Mouse (Mus musculus) CH12.LX (cell line): ENCODE data around the gene Aarsd1. TPM values are rescaled to one million over a fixed set of nuclear protein-coding genes. Genes with fewer than 3 reads are reported as not detected.
A peak's percentile ranks its signal among the peaks of the same experiment; 100 is the strongest.

Source experiments
- DNase-seq: peaks from one replicate; pipeline ENCODE4 v3.0.0-alpha.2; 2013; ENCODE audit errors: extremely low read depth
- H3K27ac ChIP-seq: 2 replicates; pipeline ENCODE4 v1.5.1; 2012; ENCODE audit warnings: low read depth, mild to moderate bottlenecking, control low read depth, moderate library complexity; ENCODE audit not compliant: insufficient read depth
- H3K27me3 ChIP-seq: replicated peaks from 2 replicates; pipeline ENCODE3; 2012; ENCODE audit warnings: inconsistent platforms
- H3K36me3 ChIP-seq, 2 experiments: replicated peaks in 1 of 2; 2 replicates each; pipeline versions ENCODE3 to v1.6.1; 2012; ENCODE audit warnings: inconsistent platforms in 1 of 2, low read length in 1 of 2, mild to moderate bottlenecking in 1 of 2, mixed read lengths in 1 of 2, moderate library complexity in 1 of 2; ENCODE audit not compliant: control insufficient read depth in 1 of 2, insufficient read depth in 1 of 2
- H3K4me1 ChIP-seq, 2 experiments: 2 replicates each; pipeline ENCODE4 v1.6.1; 2012; ENCODE audit warnings: inconsistent platforms in 1 of 2, moderate library complexity in 1 of 2; ENCODE audit not compliant: insufficient read depth in 2 of 2, control insufficient read depth in 1 of 2
- H3K4me2 ChIP-seq: 2 replicates; pipeline ENCODE4 v1.6.1; 2012; ENCODE audit warnings: low read depth, mild to moderate bottlenecking, control low read depth; ENCODE audit not compliant: poor library complexity, insufficient read depth, severe bottlenecking
- H3K4me3 ChIP-seq, 3 experiments: fragments of 150-350 bp in 1 of 3; sonication (generic) in 1 of 3; replicated peaks in 1 of 3; 2 replicates each; pipeline versions ENCODE3 to v1.5.1; 2011 to 2012; ENCODE audit warnings: low read depth in 2 of 3, low read length in 2 of 3, mild to moderate bottlenecking in 2 of 3, moderate library complexity in 2 of 3, control low read depth in 1 of 3, improper control_type of control experiment in 1 of 3, inconsistent platforms in 1 of 3, mixed read lengths in 1 of 3; ENCODE audit not compliant: poor library complexity in 1 of 3
- H3K79me2 ChIP-seq: replicated peaks from 2 replicates; pipeline ENCODE4 v1.6.1; 2012; ENCODE audit warnings: mild to moderate bottlenecking, moderate library complexity; ENCODE audit not compliant: control insufficient read depth, poor library complexity, insufficient read depth, severe bottlenecking; ENCODE audit errors: extremely low read depth
- H3K9ac ChIP-seq: 2 replicates; pipeline ENCODE4 v1.6.1; 2012; ENCODE audit warnings: low read depth, mild to moderate bottlenecking, control low read depth, moderate library complexity; ENCODE audit not compliant: insufficient read depth
- H3K9me3 ChIP-seq: replicated peaks from 2 replicates; pipeline ENCODE3; 2012; ENCODE audit warnings: low read length, inconsistent platforms, mixed read lengths
- CHD2 ChIP-seq: IDR thresholded peaks from 2 replicates; pipeline ENCODE4 v1.6.1; 2011; ENCODE audit warnings: low read length, improper control_type of control experiment
- CTCF ChIP-seq, 2 experiments: IDR thresholded peaks in 1 of 2; conservative IDR thresholded peaks in 1 of 2; 2 replicates each; pipeline ENCODE4 v1.5.1; 2011 to 2012; ENCODE audit warnings: low read depth in 2 of 2, low read length in 2 of 2, improper control_type of control experiment in 1 of 2, inconsistent platforms in 1 of 2, mild to moderate bottlenecking in 1 of 2, moderate library complexity in 1 of 2
- ELF1 ChIP-seq: IDR thresholded peaks from 2 replicates; pipeline ENCODE4 v1.6.1; 2014; ENCODE audit warnings: low read depth, mild to moderate bottlenecking, inconsistent platforms, low read length, improper control_type of control experiment
- ETS1 ChIP-seq: conservative IDR thresholded peaks from 2 replicates; pipeline ENCODE4 v1.6.1; 2012; ENCODE audit warnings: low read depth, mild to moderate bottlenecking, inconsistent platforms, low read length, improper control_type of control experiment, moderate library complexity
- HCFC1 ChIP-seq: IDR thresholded peaks from 2 replicates; pipeline ENCODE4 v1.6.1; 2012; ENCODE audit warnings: low read depth, mild to moderate bottlenecking, inconsistent platforms, low read length, improper control_type of control experiment
- JUN ChIP-seq: IDR thresholded peaks from 2 replicates; pipeline ENCODE4 v1.6.1; 2011; ENCODE audit warnings: low read depth, mild to moderate bottlenecking, low read length, improper control_type of control experiment, moderate library complexity; ENCODE audit not compliant: insufficient read depth
- MAX ChIP-seq: IDR thresholded peaks from 2 replicates; pipeline ENCODE4 v1.6.1; 2011; ENCODE audit warnings: low read length, improper control_type of control experiment
- MAZ ChIP-seq: IDR thresholded peaks from 2 replicates; pipeline ENCODE4 v1.6.1; 2012; ENCODE audit warnings: low read depth, mild to moderate bottlenecking, inconsistent platforms, low read length, improper control_type of control experiment, moderate library complexity
- MEF2A ChIP-seq: IDR thresholded peaks from 2 replicates; pipeline ENCODE4 v1.6.1; 2014; ENCODE audit warnings: low read depth, mild to moderate bottlenecking, inconsistent platforms, low read length, improper control_type of control experiment, borderline replicate concordance
- MYC ChIP-seq: IDR thresholded peaks from 2 replicates; pipeline ENCODE4 v1.6.1; 2011; ENCODE audit warnings: low read depth, mild to moderate bottlenecking, improper control_type of control experiment, low read length
- POLR2AphosphoS2 ChIP-seq: IDR thresholded peaks from 2 replicates; pipeline ENCODE4 v1.6.1; 2011; ENCODE audit warnings: low read depth, low read length, improper control_type of control experiment
- RAD21 ChIP-seq: IDR thresholded peaks from 2 replicates; pipeline ENCODE4 v1.6.1; 2011; ENCODE audit warnings: low read depth, mild to moderate bottlenecking, low read length, improper control_type of control experiment, moderate library complexity
- SIN3A ChIP-seq: IDR thresholded peaks from 2 replicates; pipeline ENCODE4 v1.6.1; 2012; ENCODE audit warnings: low read length, improper control_type of control experiment, inconsistent platforms
- SMC3 ChIP-seq: IDR thresholded peaks from 2 replicates; pipeline ENCODE4 v1.6.1; 2011; ENCODE audit warnings: low read depth, low read length, improper control_type of control experiment
- TCF12 ChIP-seq: IDR thresholded peaks from 2 replicates; pipeline ENCODE4 v1.6.1; 2014; ENCODE audit warnings: low read depth, mild to moderate bottlenecking, inconsistent platforms, low read length, improper control_type of control experiment
- dilution Hi-C: fragments of 300-500 bp; cut with MboI; formaldehyde crosslinking; loops from 2 replicates; pipeline ENCODE4 v1.14.3; 2020; ENCODE audit warnings: low sequenced_read_pairs; ENCODE audit not compliant: extremely low pct_unique_long_range_greater_than_20kb, extremely low pct_ligation_motif_present
- in situ Hi-C: fragments of 300-500 bp; cut with MboI; formaldehyde crosslinking; loops from 3 replicates; pipeline ENCODE4 v1.14.3; 2019; ENCODE audit warnings: low sequenced_read_pairs, low pct_ligation_motif_present, low pct_unique_long_range_greater_than_20kb, mixed read lengths
- polyA plus RNA-seq: library from polyadenylated mRNA; unstranded; fragments of >175 nt; gene quantifications from 2 replicates; pipeline ENCODE4 v1.2.1, GENCODE M21; 2012; ENCODE audit warnings: low read depth; ENCODE audit not compliant: insufficient read length
- total RNA-seq, 2 experiments: library from RNA; depleted of rRNA; stranded (reverse); fragments of 300-350 nt in 1 of 2; fragments of >200 nt in 1 of 2; gene quantifications; 2 replicates each; pipeline ENCODE4 v1.2.3; 2012 to 2014

Gene Aarsd1
- total and polyA plus RNA-seq, 3 experiments: 81.5 to 133 (median 84.5) TPM

DNA sequence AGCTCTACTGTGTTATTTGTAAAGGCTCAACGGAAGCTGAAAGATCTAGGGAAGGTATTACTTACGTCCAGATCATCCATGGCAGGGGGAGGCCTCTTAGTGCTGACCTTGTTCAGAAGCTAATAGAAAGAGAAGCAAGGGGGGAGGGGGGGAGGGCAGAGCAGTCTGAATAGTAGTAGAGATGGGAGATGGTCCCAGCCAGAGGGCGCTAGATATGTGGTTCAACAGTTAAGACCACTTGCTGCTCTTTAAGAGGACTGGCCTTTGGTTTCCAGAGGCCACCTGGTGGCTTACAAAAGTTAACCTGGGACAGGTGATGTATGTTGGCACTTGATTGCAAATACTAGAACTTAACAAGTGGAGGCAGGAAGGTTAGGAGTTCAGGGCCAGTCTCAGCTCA, 2.2 kb upstream of the Aarsd1 start:
- in situ Hi-C loops: no loop called here
- Histone ChIP-seq H3K27me3 (no peaks in the 10 kb centered on the region), H3K79me2 (peaks cover 12% of the 10 kb centered on the region), H3K4me1 (peaks cover 7 to 39% of the 10 kb centered on the region in 2 experiments), H3K9ac (no peak overlapping the region), H3K4me3 (no peak overlapping the region), H3K27ac (no peak overlapping the region), H3K36me3 (peaks cover 0 to 4% of the 10 kb centered on the region in 2 experiments), H3K9me3 (no peaks in the 10 kb centered on the region), H3K4me2 (no peak overlapping the region)
- dilution Hi-C loops: no loop called here
- TF ChIP-seq POLR2AphosphoS2 (no peak), MAX (no peak), MAZ (peak; percentile 55; the same call in 1 of the 2 replicates), MYC (0 out of 2 replicates have a peak, but pooled peaks have one; percentile 31), SMC3 (peak; percentile 59), HCFC1 (peak; percentile 34; the same call in 1 of the 2 replicates), ETS1 (no peak; the same call in 1 of the 2 replicates), SIN3A (peak; percentile 19; the same call in 1 of the 2 replicates), RAD21 (peak; percentile 27), MEF2A (0 out of 2 replicates have a peak, but pooled peaks have one; percentile 35), TCF12 (no peak), CHD2 (0 out of 2 replicates have a peak, but pooled peaks have one; percentile 21), CTCF (conservative IDR thresholded peaks at IDR 0.05 in 1 of 2, IDR thresholded peaks at IDR 0.05 in 1 of 2; ENCODE audit: low read depth in 2 of 2, low read length in 2 of 2) (peak in 1 of 2 experiments; percentile 80; a peak in 2 of 4 replicates), ELF1 (peak; percentile 42; the same call in 1 of the 2 replicates)
- peak; percentile 59 for DNase-seq

DNA sequence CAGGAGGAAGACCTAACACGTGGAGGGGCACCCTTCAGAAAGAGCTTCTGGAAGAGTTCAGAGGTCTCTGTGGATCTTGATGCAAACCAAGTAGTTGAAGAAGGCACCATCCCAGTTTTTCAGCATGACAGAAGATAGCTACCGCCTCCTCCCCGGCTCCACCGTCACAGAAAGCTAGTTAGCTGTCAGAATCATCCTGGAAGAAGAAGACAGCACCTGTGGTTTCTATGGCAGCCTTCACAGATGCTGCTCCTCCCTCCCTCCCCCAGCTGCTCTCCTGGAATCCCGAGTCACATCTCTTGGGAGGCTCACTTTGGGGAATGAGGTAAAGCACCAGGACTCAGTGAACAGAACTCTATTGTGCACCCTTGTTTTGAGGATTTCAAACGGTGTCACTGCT, 1.6 kb upstream of the Aarsd1 start:
- Histone ChIP-seq H3K27ac (no peak overlapping the region), H3K9ac (no peak overlapping the region), H3K4me3 (no peak overlapping the region)
- dilution Hi-C loops: no loop called here
- no peak for TF ChIP-seq JUN
- TF ChIP-seq, all 38 proteins: peak for 0
- no peak for DNase-seq
- Histone ChIP-seq H3K36me3 (peaks cover 0 to 7% of the 10 kb centered on the region in 2 experiments), H3K27me3 (no peaks in the 10 kb centered on the region), H3K9me3 (no peaks in the 10 kb centered on the region), H3K4me2 (no peak overlapping the region), H3K79me2 (peaks cover 12% of the 10 kb centered on the region), H3K4me1 (peaks cover 3 to 33% of the 10 kb centered on the region in 2 experiments)
- in situ Hi-C loops: no loop called here
